In the genomic region with DNA sequence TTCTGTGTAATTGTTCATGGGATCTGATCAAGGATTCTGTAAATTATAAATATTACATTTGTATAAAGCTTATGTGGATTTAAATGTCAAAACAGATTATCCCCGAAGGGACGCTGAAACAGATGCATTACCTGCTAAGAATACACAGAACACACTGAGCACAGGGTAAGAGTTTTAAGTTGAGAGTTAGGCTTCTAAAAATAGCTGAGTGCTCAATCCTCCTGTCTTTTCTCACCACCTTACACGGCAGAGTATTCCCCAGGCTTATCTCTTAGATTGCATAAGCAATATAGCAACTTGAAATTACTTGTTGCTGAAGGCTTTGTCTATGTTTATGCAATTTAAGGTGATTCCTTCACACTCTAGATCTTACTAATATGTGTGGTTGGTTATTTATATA, we compare ENCODE assay signal across 18 mouse cellular contexts.
"Had no signal": no experiment of that assay in that cellular context is flagged by ENCODE, and none has a peak within 500 bp of the region (broad histone marks: within the 10 kb centered on the region; RNA-seq: fewer than 3 reads in every experiment).

No protein-coding gene starts in this region.

- H3K27me3 ChIP-seq: lung, embryonic 15.5 days; megakaryocyte, embryonic 14.5 days; midbrain, embryonic 13.5 days; midbrain, embryonic 15.5 days; neural tube, embryonic 12.5 days; stomach, embryonic 15.5 days had no signal

- H3K4me1 ChIP-seq: lung, embryonic 15.5 days; megakaryocyte, embryonic 14.5 days; midbrain, embryonic 13.5 days; midbrain, embryonic 15.5 days; neural tube, embryonic 12.5 days; stomach, embryonic 15.5 days had no signal

- H3K27ac ChIP-seq: liver, embryonic 14.5 days; lung, embryonic 15.5 days; macrophage; midbrain, embryonic 13.5 days; midbrain, embryonic 15.5 days; neural tube, embryonic 12.5 days; stomach, embryonic 15.5 days; stomach, postnatal 0 days had no signal

- H3K36me3 ChIP-seq: lung, embryonic 15.5 days; midbrain, embryonic 13.5 days; midbrain, embryonic 15.5 days; neural tube, embryonic 12.5 days; stomach, embryonic 15.5 days had no signal

- ATAC-seq: lung, postnatal 0 days; midbrain, embryonic 13.5 days; midbrain, embryonic 15.5 days had no signal

- H3K4me3 ChIP-seq: lung, embryonic 15.5 days; megakaryocyte, embryonic 14.5 days; midbrain, embryonic 13.5 days; midbrain, embryonic 15.5 days; neural tube, embryonic 12.5 days; stomach, embryonic 15.5 days had no signal

- H3K4me2 ChIP-seq: lung, embryonic 15.5 days; midbrain, embryonic 11.5 days; midbrain, embryonic 13.5 days; midbrain, embryonic 15.5 days; neural tube, embryonic 12.5 days; stomach, embryonic 15.5 days had no signal

- H3K9ac ChIP-seq: liver, embryonic 14.5 days; lung, embryonic 15.5 days; midbrain, embryonic 13.5 days; midbrain, embryonic 15.5 days; neural tube, embryonic 12.5 days; stomach, embryonic 15.5 days had no signal

- H3K9me3 ChIP-seq: lung, embryonic 15.5 days; megakaryocyte, embryonic 14.5 days; midbrain, embryonic 13.5 days; midbrain, embryonic 15.5 days; neural tube, embryonic 12.5 days; stomach, embryonic 15.5 days had no signal

- DNase-seq: lung, adult 2 months; lung, postnatal 14 days; lung, postnatal 36 days; right cerebral cortex, postnatal 14 days; thymus, adult 2 months; thymus, postnatal 25 days; thymus, postnatal 4 days had no signal
